26 mouse cellular contexts compared by ENCODE assay signal in genomic region chr2:152629239-152629638, GRCm38 (mm10). TPM values are rescaled to one million over a fixed set of nuclear protein-coding genes. Genes with fewer than 3 reads are reported as not detected.
DNase-seq lines count a peak whose midpoint lies in the region; ATAC-seq and TF ChIP-seq lines count a peak whose summit lies in the region.
"Had no signal": no experiment of that assay in that cellular context is flagged by ENCODE, and none has a peak within 500 bp of the region (broad histone marks: within the 10 kb centered on the region; RNA-seq: fewer than 3 reads in every experiment).

No protein-coding gene starts in this region.

- 0 out of 2 replicates have a peak overlapping the region, but pooled peaks have one; percentile 7 for H3K9ac ChIP-seq in heart, embryonic 13.5 days
- no peak overlapping the region for H3K9ac ChIP-seq in kidney, embryonic 14.5 days (ENCODE audit: low read depth, low read length)
- no peak overlapping the region for H3K9ac ChIP-seq in lung, postnatal 0 days (replicated peaks; ENCODE audit: low read depth)
- H3K9ac ChIP-seq: hindbrain, embryonic 12.5 days; limb, embryonic 15.5 days; midbrain, embryonic 12.5 days had no signal

- TF ChIP-seq EP300 in lung, postnatal 0 days (IDR thresholded peaks at IDR 0.05) = no peak

- WGBS in heart, embryonic 13.5 days = 53% methylated on average over 3 of the region's 3 CpGs
- WGBS in kidney, embryonic 14.5 days = 26% methylated on average over 3 of the region's 3 CpGs
- 52% methylated on average over 3 of the region's 3 CpGs for WGBS in lung, postnatal 0 days

- no peak for ATAC-seq in heart, embryonic 13.5 days (ENCODE audit: extremely low read depth, insufficient number of reproducible peaks, low FRiP score, low TSS enrichment)
- ATAC-seq in kidney, embryonic 14.5 days (ENCODE audit: low FRiP score, low TSS enrichment) = no peak
- no peak for ATAC-seq in lung, postnatal 0 days
- ATAC-seq: forebrain, embryonic 16.5 days; intestine, postnatal 0 days had no signal

- H3K4me2 ChIP-seq in heart, embryonic 13.5 days = peak overlapping the region; percentile 91
- H3K4me2 ChIP-seq in kidney, embryonic 14.5 days (replicated peaks; ENCODE audit: low read depth, low read length) = peak overlapping the region; percentile 91
- peak overlapping the region; percentile 1; the same call in 1 of the 2 replicates for H3K4me2 ChIP-seq in lung, postnatal 0 days (replicated peaks; ENCODE audit: low read depth, low read length)
- H3K4me2 ChIP-seq: hindbrain, embryonic 12.5 days; limb, embryonic 15.5 days; midbrain, embryonic 12.5 days had no signal

- DNase-seq in heart, adult 11 months = no peak
- no peak for DNase-seq in kidney, adult 18-20 months
- DNase-seq in lung, postnatal 0 days (ENCODE audit: low spot score) = no peak
- no peak for DNase-seq in lung, postnatal 14 days
- no peak for DNase-seq in urinary bladder, postnatal 4 days (ENCODE audit: low spot score in 2 of 2)
- DNase-seq: adrenal gland, postnatal 36 days; B cell, adult 2 months; cerebellum, adult 11 months; cerebellum, postnatal 10 days; gastrocnemius, postnatal 14 days; heart, postnatal 10 days; left cerebral cortex, postnatal 4 days; lung, adult 18-20 months had no signal

- no peak for TF ChIP-seq CTCF in lung, postnatal 0 days (IDR thresholded peaks at IDR 0.05)

- H3K36me3 ChIP-seq in heart, embryonic 13.5 days = peaks cover under 1% of the 10 kb centered on the region; the same call in 1 of the 2 replicates
- H3K36me3 ChIP-seq in kidney, embryonic 14.5 days (ENCODE audit: control insufficient read depth, insufficient read depth, low read length) = peaks cover 23% of the 10 kb centered on the region
- H3K36me3 ChIP-seq in lung, postnatal 0 days (ENCODE audit: insufficient read depth, low read length) = 0 out of 2 replicates have a peak, but pooled peaks cover under 1% of the 10 kb centered on the region
- H3K36me3 ChIP-seq: forebrain, embryonic 10.5 days; G1E; hindbrain, embryonic 12.5 days; limb, embryonic 15.5 days; midbrain, embryonic 12.5 days had no signal

- peaks cover 46% of the 10 kb centered on the region for H3K27me3 ChIP-seq in heart, embryonic 13.5 days (replicated peaks)
- H3K27me3 ChIP-seq in kidney, embryonic 14.5 days (ENCODE audit: control insufficient read depth, insufficient read depth, low read length) = no peaks in the 10 kb centered on the region
- no peaks in the 10 kb centered on the region for H3K27me3 ChIP-seq in lung, postnatal 0 days (replicated peaks; ENCODE audit: insufficient read depth, low read length)
- H3K27me3 ChIP-seq: CH12.LX, Patski had no signal

- H3K4me1 ChIP-seq in heart, embryonic 13.5 days = peaks cover 54% of the 10 kb centered on the region
- H3K4me1 ChIP-seq in kidney, embryonic 14.5 days (ENCODE audit: control insufficient read depth, insufficient read depth, low read length) = peaks cover 58% of the 10 kb centered on the region
- no peaks in the 10 kb centered on the region for H3K4me1 ChIP-seq in lung, postnatal 0 days (ENCODE audit: insufficient read depth, low read depth, low read length)

- H3K4me3 ChIP-seq in heart, embryonic 13.5 days = peak overlapping the region; percentile 66; the same call in 1 of the 2 replicates
- peak overlapping the region; percentile 65 for H3K4me3 ChIP-seq in kidney, embryonic 14.5 days (ENCODE audit: low read length)
- no peak overlapping the region for H3K4me3 ChIP-seq in lung, postnatal 0 days (ENCODE audit: low read depth, low read length)
- H3K4me3 ChIP-seq: forebrain, embryonic 10.5 days; hindbrain, embryonic 12.5 days; limb, embryonic 15.5 days; midbrain, embryonic 12.5 days had no signal

- H3K9me3 ChIP-seq in heart, embryonic 13.5 days = no peaks in the 10 kb centered on the region
- H3K9me3 ChIP-seq in kidney, embryonic 14.5 days (ENCODE audit: control insufficient read depth, low read length) = no peaks in the 10 kb centered on the region
- no peaks in the 10 kb centered on the region for H3K9me3 ChIP-seq in lung, postnatal 0 days (ENCODE audit: low read length)
- H3K9me3 ChIP-seq: forebrain, embryonic 10.5 days; G1E; hindbrain, embryonic 12.5 days; limb, embryonic 15.5 days; midbrain, embryonic 12.5 days had no signal

- no peak overlapping the region for H3K27ac ChIP-seq in heart, embryonic 13.5 days (replicated peaks)
- H3K27ac ChIP-seq in kidney, embryonic 14.5 days (ENCODE audit: low read depth, low read length) = no peak overlapping the region; the same call in 1 of the 2 replicates
- no peak overlapping the region for H3K27ac ChIP-seq in lung, postnatal 0 days (ENCODE audit: low read length)
- H3K27ac ChIP-seq: forebrain, embryonic 10.5 days; hindbrain, embryonic 12.5 days; limb, embryonic 15.5 days; midbrain, embryonic 12.5 days had no signal

RNA-seq across cellular contexts. Expression of gene Rem1, which starts 2.5 kb away (rescaled TPM):
- polyA plus RNA-seq in heart, embryonic 13.5 days (2015; fragmentation: Nextera tagmentation; extraction: Ambion mirVana) = 10.5 and 12.6 TPM in 2 replicates
- polyA plus RNA-seq in kidney, embryonic 14.5 days (2014; fragmentation: Nextera tagmentation; extraction: Ambion mirVana) = 46.9 and 61.8 TPM in 2 replicates
- 32.2 and 34.0 TPM in 2 replicates for polyA plus RNA-seq in lung, postnatal 0 days (2015; fragmentation: Nextera tagmentation; extraction: Ambion mirVana)
- polyA plus RNA-seq: G1E; midbrain, embryonic 12.5 days; Patski had no signal

RNA-seq across cellular contexts. Expression of gene Defb25, which starts 6.4 kb away (rescaled TPM):
- polyA plus RNA-seq in heart, embryonic 13.5 days (2015; fragmentation: Nextera tagmentation; extraction: Ambion mirVana) = 0.68 and 1.1 TPM in 2 replicates
- 28.2 and 37.2 TPM in 2 replicates for polyA plus RNA-seq in kidney, embryonic 14.5 days (2014; fragmentation: Nextera tagmentation; extraction: Ambion mirVana)
- 3.0 and 4.9 TPM in 2 replicates for polyA plus RNA-seq in lung, postnatal 0 days (2015; fragmentation: Nextera tagmentation; extraction: Ambion mirVana)
- polyA plus RNA-seq: embryonic facial prominence, embryonic 11.5 days; forebrain, embryonic 10.5 days; forebrain, embryonic 16.5 days; G1E; hindbrain, embryonic 12.5 days; midbrain, embryonic 12.5 days; Patski had no signal

RNA-seq across cellular contexts. Expression of gene Defb36, which starts 25.1 kb away (rescaled TPM):
- not detected in 2 replicates for polyA plus RNA-seq in heart, embryonic 13.5 days (2015; fragmentation: Nextera tagmentation; extraction: Ambion mirVana)
- 1.1 TPM in 2 replicates for polyA plus RNA-seq in kidney, embryonic 14.5 days (2014; fragmentation: Nextera tagmentation; extraction: Ambion mirVana)
- not detected in 2 replicates for polyA plus RNA-seq in lung, postnatal 0 days (2015; fragmentation: Nextera tagmentation; extraction: Ambion mirVana)
- polyA plus RNA-seq: embryonic facial prominence, embryonic 11.5 days; forebrain, embryonic 10.5 days; forebrain, embryonic 16.5 days; G1E; hindbrain, embryonic 12.5 days; intestine, postnatal 0 days; limb, embryonic 15.5 days; midbrain, embryonic 12.5 days; Patski; thymus, postnatal 0 days had no signal

RNA-seq across cellular contexts. Expression of gene Defb45, which starts 30.0 kb away (rescaled TPM):
- polyA plus RNA-seq in heart, embryonic 13.5 days (2015; fragmentation: Nextera tagmentation; extraction: Ambion mirVana) = not detected in 2 replicates
- not detected in 2 replicates for polyA plus RNA-seq in kidney, embryonic 14.5 days (2014; fragmentation: Nextera tagmentation; extraction: Ambion mirVana)
- polyA plus RNA-seq in lung, postnatal 0 days (2015; fragmentation: Nextera tagmentation; extraction: Ambion mirVana) = not detected in 2 replicates
- polyA plus RNA-seq: embryonic facial prominence, embryonic 11.5 days; forebrain, embryonic 10.5 days; forebrain, embryonic 16.5 days; G1E; hindbrain, embryonic 12.5 days; intestine, postnatal 0 days; limb, embryonic 15.5 days; midbrain, embryonic 12.5 days; Patski; thymus, postnatal 0 days had no signal

RNA-seq across cellular contexts. Expression of gene H13, which starts 40.0 kb away (rescaled TPM):
- 81.9 and 84.7 TPM in 2 replicates for polyA plus RNA-seq in heart, embryonic 13.5 days (2015; fragmentation: Nextera tagmentation; extraction: Ambion mirVana)
- polyA plus RNA-seq in kidney, embryonic 14.5 days (2014; fragmentation: Nextera tagmentation; extraction: Ambion mirVana) = 127 and 147 TPM in 2 replicates
- polyA plus RNA-seq in lung, postnatal 0 days (2015; fragmentation: Nextera tagmentation; extraction: Ambion mirVana) = 110 and 127 TPM in 2 replicates

Comparison
In these comparisons a context has a peak if more than half of its experiments do, and no peak if none do; other contexts are left out.
1. H3K4me2 ChIP-seq: peak in every context shown above with its lines; median percentile 91 in heart, embryonic 13.5 days; 91 in kidney, embryonic 14.5 days; 1 in lung, postnatal 0 days.